9 mouse cellular contexts compared by ENCODE assay signal in genomic region chr6:59185010-59185699, GRCm38 (mm10). TPM values are rescaled to one million over a fixed set of nuclear protein-coding genes. Genes with fewer than 3 reads are reported as not detected.
DNase-seq lines count a peak whose midpoint lies in the region; ATAC-seq lines count a peak whose summit lies in the region.
"Had no signal": no experiment of that assay in that cellular context is flagged by ENCODE, and none has a peak within 500 bp of the region (broad histone marks: within the 10 kb centered on the region; RNA-seq: fewer than 3 reads in every experiment).

No protein-coding gene starts in this region.

- H3K9ac ChIP-seq in heart, embryonic 11.5 days (ENCODE audit: low read depth, low read length) = no peak overlapping the region
- no peak overlapping the region for H3K9ac ChIP-seq in midbrain, embryonic 16.5 days (ENCODE audit: low read depth, low read length)
- H3K9ac ChIP-seq: neural tube, embryonic 12.5 days had no signal

- H3K4me3 ChIP-seq in heart, embryonic 11.5 days (ENCODE audit: low read depth, low read length) = no peak overlapping the region
- H3K4me3 ChIP-seq in midbrain, embryonic 16.5 days (ENCODE audit: low read depth, low read length) = no peak overlapping the region
- H3K4me3 ChIP-seq: neural tube, embryonic 12.5 days had no signal

- H3K36me3 ChIP-seq in heart, embryonic 11.5 days (ENCODE audit: control insufficient read depth, insufficient read depth, low read length) = no peaks in the 10 kb centered on the region
- H3K36me3 ChIP-seq in midbrain, embryonic 16.5 days (ENCODE audit: control insufficient read depth, insufficient read depth, low read length) = no peaks in the 10 kb centered on the region
- H3K36me3 ChIP-seq: neural tube, embryonic 12.5 days had no signal

- 42% methylated on average over 13 of the region's 13 CpGs for WGBS in heart, embryonic 11.5 days (ENCODE audit: insufficient replicate concordance)
- WGBS in midbrain, embryonic 16.5 days = 78% methylated on average over 13 of the region's 13 CpGs

- H3K27ac ChIP-seq in heart, embryonic 11.5 days (ENCODE audit: low read depth, low read length) = no peak overlapping the region
- no peak overlapping the region for H3K27ac ChIP-seq in midbrain, embryonic 16.5 days (ENCODE audit: low read length)
- H3K27ac ChIP-seq: neural tube, embryonic 12.5 days had no signal

- H3K27me3 ChIP-seq in heart, embryonic 11.5 days (ENCODE audit: control insufficient read depth, insufficient read depth, low read length) = no peaks in the 10 kb centered on the region
- H3K27me3 ChIP-seq in midbrain, embryonic 16.5 days (ENCODE audit: control insufficient read depth, insufficient read depth, low read depth, low read length) = no peaks in the 10 kb centered on the region
- H3K27me3 ChIP-seq: neural tube, embryonic 12.5 days had no signal

- H3K9me3 ChIP-seq in heart, embryonic 11.5 days (replicated peaks; ENCODE audit: control insufficient read depth, low read length) = no peaks in the 10 kb centered on the region
- H3K9me3 ChIP-seq in midbrain, embryonic 16.5 days (replicated peaks; ENCODE audit: control insufficient read depth, low read length, poor library complexity, severe bottlenecking) = no peaks in the 10 kb centered on the region
- H3K9me3 ChIP-seq: neural tube, embryonic 12.5 days had no signal

- H3K4me1 ChIP-seq in heart, embryonic 11.5 days (ENCODE audit: control insufficient read depth, insufficient read depth, low read length) = no peaks in the 10 kb centered on the region
- no peaks in the 10 kb centered on the region for H3K4me1 ChIP-seq in midbrain, embryonic 16.5 days (ENCODE audit: control insufficient read depth, insufficient read depth, low read length)
- H3K4me1 ChIP-seq: neural tube, embryonic 12.5 days had no signal

- no peak for ATAC-seq in heart, embryonic 11.5 days (replicated peaks; ENCODE audit: insufficient number of reproducible peaks, low FRiP score, low TSS enrichment)
- peak; percentile 95 for ATAC-seq in common myeloid progenitor, adult 5-6 weeks (replicated peaks; ENCODE audit: low read depth, poor library complexity, severe bottlenecking)
- peak; percentile 58 for ATAC-seq in megakaryocyte-erythroid progenitor cell, adult 5-6 weeks (replicated peaks; ENCODE audit: low FRiP score, low TSS enrichment, poor library complexity, severe bottlenecking)
- ATAC-seq in midbrain, embryonic 16.5 days = no peak

- DNase-seq in heart, adult 18-20 months = peak; percentile 53 to 80
- peak; percentile 52 for DNase-seq in A20 (ENCODE audit: low read depth, low spot score)
- DNase-seq in induced T-regulatory cell, adult 2 months (ENCODE audit: low read depth) = peak; percentile 39
- no peak for DNase-seq in retina, embryonic 14.5 days (ENCODE audit: low spot score)

- no peak overlapping the region for H3K4me2 ChIP-seq in heart, embryonic 11.5 days
- H3K4me2 ChIP-seq in midbrain, embryonic 16.5 days (ENCODE audit: low read length) = no peak overlapping the region
- H3K4me2 ChIP-seq: neural tube, embryonic 12.5 days had no signal

RNA-seq across cellular contexts. Expression of gene Tigd2, which starts 23.5 kb away (rescaled TPM):
- total RNA-seq in heart, adult 18-20 months (2021) = 10 to 100 TPM; 10.7 to 11.3 TPM
- polyA plus RNA-seq in heart, embryonic 11.5 days (2014; fragmentation: Nextera tagmentation; extraction: Ambion mirVana) = 22.2 and 23.9 TPM in 2 replicates
- 22.8 and 24.1 TPM in 2 replicates for total RNA-seq in common myeloid progenitor, adult 5-6 weeks (2017)
- 5.0 and 13.9 TPM in 2 replicates for total RNA-seq in megakaryocyte-erythroid progenitor cell, adult 5-6 weeks (2014; fragmentation: Nextera tagmentation)
- total RNA-seq in megakaryocyte-erythroid progenitor cell, adult 5-6 weeks (2017) = 14.3 and 26.2 TPM in 2 replicates
- 11.6 and 11.7 TPM in 2 replicates for polyA plus RNA-seq in midbrain, embryonic 16.5 days (2015; fragmentation: Nextera tagmentation; extraction: Ambion mirVana)

Comparison
In these comparisons a context has a peak if more than half of its experiments do, and no peak if none do; other contexts are left out.
1. ATAC-seq: peak in common myeloid progenitor, adult 5-6 weeks (single experiment) and megakaryocyte-erythroid progenitor cell, adult 5-6 weeks (single experiment); none in heart, embryonic 11.5 days (single experiment) and midbrain, embryonic 16.5 days (single experiment).